Mouse (Mus musculus): ENCODE results near the gene Dlg5. TPM values are rescaled to one million over a fixed set of nuclear protein-coding genes. Genes with fewer than 3 reads are reported as not detected.
A peak's percentile ranks its signal among the peaks of the same experiment; 100 is the strongest.

The Dlg5 gene
- total RNA-seq, 2 experiments from 2014 or later = 33.5 to 35.9 TPM

GRCm38 (mm10) chr14:24235954-24236353 lies 9.8 kb downstream of the Dlg5 start:
- no peak for DNase-seq (ENCODE audit: low spot score in 2 of 2)

- DNase-seq (ENCODE audit: low spot score in 2 of 2) = no peak
Observed at GRCm38 (mm10) chr14:24234411-24234810, 11.3 kb downstream of the Dlg5 start.

- peak in 1 of 2 experiments; percentile 19 for DNase-seq (ENCODE audit: low spot score in 2 of 2)
Observed at GRCm38 (mm10) chr14:24232641-24233633, 12.8 kb downstream of the Dlg5 start.

- DNase-seq (ENCODE audit: low spot score in 2 of 2) = no peak
Observed at GRCm38 (mm10) chr14:24228549-24228948, 17.2 kb downstream of the Dlg5 start.

GRCm38 (mm10) chr14:24227015-24227414 lies 18.7 kb downstream of the Dlg5 start:
- DNase-seq (ENCODE audit: low spot score in 2 of 2) = no peak

GRCm38 (mm10) chr14:24226344-24226743 lies 19.4 kb downstream of the Dlg5 start:
- DNase-seq (ENCODE audit: low spot score in 2 of 2) = no peak

- DNase-seq (ENCODE audit: low spot score in 2 of 2) = no peak
Observed at GRCm38 (mm10) chr14:24222759-24223158, 23.0 kb downstream of the Dlg5 start.

- no peak for DNase-seq (ENCODE audit: low spot score in 2 of 2)
Observed at GRCm38 (mm10) chr14:24222273-24222672, 23.4 kb downstream of the Dlg5 start.

GRCm38 (mm10) chr14:24217362-24217722 lies 28.4 kb downstream of the Dlg5 start:
- DNase-seq (ENCODE audit: low spot score in 2 of 2) = no peak

- no peak for DNase-seq (ENCODE audit: low spot score in 2 of 2)
Observed at GRCm38 (mm10) chr14:24216678-24217361, 28.9 kb downstream of the Dlg5 start.

GRCm38 (mm10) chr14:24216064-24216463 lies 29.7 kb downstream of the Dlg5 start:
- no peak for DNase-seq (ENCODE audit: low spot score in 2 of 2)

- no peak for DNase-seq (ENCODE audit: low spot score in 2 of 2)
Observed at GRCm38 (mm10) chr14:24214436-24214835, 31.3 kb downstream of the Dlg5 start.

GRCm38 (mm10) chr14:24213336-24213735 lies 32.4 kb downstream of the Dlg5 start:
- DNase-seq (ENCODE audit: low spot score in 2 of 2) = no peak

- no peak for DNase-seq (ENCODE audit: low spot score in 2 of 2)
Observed at GRCm38 (mm10) chr14:24212861-24213260, 32.9 kb downstream of the Dlg5 start.

GRCm38 (mm10) chr14:24207360-24207752 lies 38.4 kb downstream of the Dlg5 start:
- no peak for DNase-seq (ENCODE audit: low spot score in 2 of 2)

GRCm38 (mm10) chr14:24206736-24207359 lies 38.9 kb downstream of the Dlg5 start:
- DNase-seq (ENCODE audit: low spot score in 2 of 2) = no peak

- no peak for DNase-seq (ENCODE audit: low spot score in 2 of 2)
Observed at GRCm38 (mm10) chr14:24206314-24206713, 39.4 kb downstream of the Dlg5 start.

GRCm38 (mm10) chr14:24205281-24205871 lies 40.3 kb downstream of the Dlg5 start:
- DNase-seq (ENCODE audit: low spot score in 2 of 2) = peak; percentile 48 to 71

GRCm38 (mm10) chr14:24203210-24203609 lies 42.5 kb downstream of the Dlg5 start:
- DNase-seq (ENCODE audit: low spot score in 2 of 2) = no peak

- DNase-seq (ENCODE audit: low spot score in 2 of 2) = no peak
Observed at GRCm38 (mm10) chr14:24200771-24201170, 44.9 kb downstream of the Dlg5 start.

GRCm38 (mm10) chr14:24199732-24200131 lies 46.0 kb downstream of the Dlg5 start:
- DNase-seq (ENCODE audit: low spot score in 2 of 2) = no peak
